Mouse (Mus musculus) layer of hippocampus, postnatal 25 days (tissue): ENCODE data around the gene Slco2a1. TPM values are rescaled to one million over a fixed set of nuclear protein-coding genes. Genes with fewer than 3 reads are reported as not detected.

ENCODE experiments used
- DNase-seq, 2 experiments: peaks; one replicate each; pipeline ENCODE4 v3.0.0; 2022; ENCODE audit warnings: mixed read lengths in 2 of 2, low spot score in 1 of 2; ENCODE audit errors: extremely low spot score in 1 of 2
- total RNA-seq, 2 experiments: library from RNA; stranded (reverse); gene quantifications; 2 replicates each; pipeline ENCODE4 v1.2.3; 2021

The Slco2a1 gene
- total RNA-seq, 2 experiments from 2014 or later: 2.6 to 2.7 TPM

DNA sequence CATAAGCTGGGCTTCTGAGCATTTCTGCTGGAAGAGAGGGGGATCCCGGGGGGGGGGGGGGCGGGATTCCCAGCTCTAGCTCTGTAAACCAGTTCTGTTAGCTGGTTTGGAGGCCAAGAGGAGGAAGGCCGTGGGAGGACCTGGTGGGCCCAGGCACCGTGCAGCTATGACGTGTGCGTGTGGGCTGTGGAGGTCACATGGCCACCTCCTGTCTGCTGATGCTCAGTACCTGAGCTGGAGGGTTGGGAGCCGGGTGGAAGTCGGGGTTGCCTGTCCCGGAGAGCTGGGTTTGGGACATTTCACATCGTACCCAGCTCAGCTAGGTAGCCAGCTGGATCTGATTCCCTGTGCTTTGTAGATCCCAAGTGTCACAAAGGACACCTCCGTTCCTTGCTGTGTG is 124.8 kb downstream of the Slco2a1 start:
- no peak for DNase-seq

- DNase-seq: no peak
Observed at GRCm38 (mm10) chr9:103114326-103114725, 125.8 kb downstream of the Slco2a1 start.

DNA sequence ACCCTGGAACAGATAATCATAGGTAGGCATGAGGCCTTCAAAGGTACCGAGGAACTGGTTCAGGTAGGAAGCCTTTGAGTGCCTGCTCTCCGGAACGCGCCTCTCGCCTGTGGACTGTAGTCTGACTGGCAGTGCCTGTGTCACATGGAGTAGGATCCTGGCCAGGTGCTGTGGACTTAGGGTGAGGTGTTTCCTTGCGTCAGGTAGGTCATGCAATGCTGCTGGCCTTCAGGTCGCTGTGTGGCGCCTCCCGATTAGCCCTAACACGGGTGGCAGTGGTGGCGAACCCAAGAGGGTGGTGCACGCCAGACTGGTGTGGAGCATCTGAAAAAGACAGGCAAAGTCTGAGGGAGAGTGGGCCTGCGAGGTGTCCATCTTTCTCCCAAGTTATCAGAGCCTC is 126.4 kb downstream of the Slco2a1 start:
- DNase-seq: no peak

DNA sequence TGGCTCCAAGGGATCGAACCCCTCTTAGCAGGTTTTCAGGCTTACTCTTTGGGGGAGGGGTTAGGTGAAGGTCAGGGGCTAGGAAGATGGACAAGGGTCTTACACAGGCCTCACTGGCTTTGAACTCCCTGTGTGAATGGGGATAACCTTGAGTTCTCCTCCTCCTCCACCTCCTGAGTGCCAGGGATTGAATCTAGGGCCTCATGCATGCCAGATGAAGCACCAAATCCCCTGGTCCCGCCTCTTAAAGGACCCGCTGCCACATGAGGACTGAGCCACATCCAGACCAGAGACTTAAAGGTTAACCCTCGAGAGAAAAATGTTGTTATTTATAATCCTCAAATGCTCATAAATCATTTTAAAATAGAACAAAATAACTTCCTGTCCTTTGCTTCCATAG is 128.4 kb downstream of the Slco2a1 start:
- no peak for DNase-seq

DNA sequence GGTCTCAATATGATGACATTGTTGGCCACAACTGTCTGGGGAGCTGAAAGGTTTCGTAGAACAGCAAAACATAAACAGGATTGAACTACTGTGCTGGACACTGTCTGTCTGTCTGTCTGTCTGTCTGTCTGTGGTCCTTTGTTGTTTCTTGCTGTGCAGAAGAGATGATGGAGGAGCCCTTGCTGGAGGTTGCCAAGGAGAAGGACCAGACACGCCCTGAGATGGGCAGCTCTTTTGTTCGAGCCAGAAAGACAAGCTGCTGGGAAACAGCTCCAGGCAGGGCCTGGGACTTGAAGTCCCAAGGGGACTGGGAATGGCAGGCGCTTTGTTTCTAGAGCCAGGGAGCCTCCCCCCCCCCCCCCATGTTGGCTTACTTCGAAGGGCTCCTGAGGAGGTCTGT is 129.0 kb downstream of the Slco2a1 start:
- DNase-seq: no peak

DNA sequence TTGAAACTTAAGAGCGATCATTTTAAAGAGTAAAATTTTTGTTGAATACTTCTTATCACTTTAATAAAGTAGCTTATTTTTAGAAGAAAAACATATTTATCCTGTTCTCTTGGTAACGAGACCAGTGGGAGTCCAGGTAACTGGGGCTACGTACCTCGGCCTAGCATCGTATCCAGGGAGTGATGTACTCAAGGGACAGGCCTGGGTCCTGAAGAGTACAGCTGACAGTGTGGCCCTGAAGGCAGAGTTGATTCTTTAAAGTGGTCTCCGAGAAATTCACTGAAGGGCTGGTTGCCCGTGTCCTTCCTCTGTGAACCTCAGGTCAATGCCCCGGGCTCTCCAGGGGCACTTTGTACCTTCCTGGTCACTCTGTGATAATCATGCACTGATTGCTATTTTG is 129.4 kb downstream of the Slco2a1 start:
- no peak for DNase-seq

GRCm38 (mm10) chr9:103118651-103119275 is 130.3 kb downstream of the Slco2a1 start:
- no peak for DNase-seq

DNA sequence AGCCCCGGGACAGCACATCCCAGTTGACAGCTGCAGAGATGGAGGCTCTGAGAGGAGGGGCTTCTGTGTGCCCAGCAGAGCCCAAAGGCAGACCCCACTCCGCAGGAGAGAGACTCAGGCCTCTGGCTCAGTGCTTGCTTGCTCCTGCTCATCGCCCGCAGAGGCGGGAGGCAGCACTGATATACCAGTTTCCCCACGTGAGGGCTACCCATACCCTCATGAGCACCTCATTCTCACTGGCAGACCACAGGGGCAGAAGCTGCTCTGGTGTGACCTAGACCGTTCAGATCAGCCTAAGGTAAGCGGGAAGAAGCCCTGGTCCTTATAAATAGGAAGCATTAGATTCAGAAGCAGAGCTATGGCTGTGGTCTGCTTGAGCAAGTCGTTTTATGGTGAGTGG is 131.3 kb downstream of the Slco2a1 start:
- no peak for DNase-seq

DNA sequence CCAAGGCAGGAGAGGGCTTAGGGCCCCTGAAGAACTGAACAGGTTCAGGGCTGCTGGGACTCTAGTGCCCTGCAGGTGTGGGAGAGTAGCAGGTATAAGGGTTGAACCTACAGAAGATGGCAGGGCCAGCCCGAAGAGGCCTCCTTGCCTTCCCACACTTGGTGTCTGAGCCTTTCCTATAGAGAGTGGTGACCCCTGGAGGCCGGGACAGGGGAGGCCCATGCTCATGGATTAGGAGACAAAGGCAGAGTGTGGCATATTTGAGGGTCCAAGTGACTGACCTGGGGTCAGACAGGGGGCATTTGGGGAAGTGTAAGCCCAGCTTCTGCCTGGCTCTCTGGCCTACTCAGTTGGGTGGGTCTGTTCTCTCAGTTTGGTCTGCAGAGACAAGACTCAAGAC is 131.7 kb downstream of the Slco2a1 start:
- DNase-seq: no peak

- no peak for DNase-seq
Observed at GRCm38 (mm10) chr9:103121546-103121945, 133.0 kb downstream of the Slco2a1 start.

DNA sequence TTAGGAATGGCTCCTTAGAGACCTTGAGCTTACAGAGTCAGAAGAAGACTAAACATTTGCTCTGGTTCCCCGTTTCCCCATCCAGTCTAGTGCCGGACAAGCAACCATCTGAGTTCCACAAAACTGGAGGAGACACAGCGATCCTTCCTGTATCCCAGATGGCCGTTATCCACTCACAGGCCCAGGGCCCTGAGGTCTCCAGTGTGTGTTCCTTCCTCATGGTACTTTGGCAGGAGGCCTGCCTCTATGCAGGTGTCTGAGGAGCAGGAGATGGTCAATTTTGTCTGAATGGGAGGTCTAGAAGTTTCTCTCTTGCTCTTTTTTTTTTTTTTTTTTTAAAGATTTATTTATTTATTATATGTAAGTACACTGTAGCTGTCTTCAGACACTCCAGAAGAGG is 136.2 kb downstream of the Slco2a1 start:
- DNase-seq: no peak

DNA sequence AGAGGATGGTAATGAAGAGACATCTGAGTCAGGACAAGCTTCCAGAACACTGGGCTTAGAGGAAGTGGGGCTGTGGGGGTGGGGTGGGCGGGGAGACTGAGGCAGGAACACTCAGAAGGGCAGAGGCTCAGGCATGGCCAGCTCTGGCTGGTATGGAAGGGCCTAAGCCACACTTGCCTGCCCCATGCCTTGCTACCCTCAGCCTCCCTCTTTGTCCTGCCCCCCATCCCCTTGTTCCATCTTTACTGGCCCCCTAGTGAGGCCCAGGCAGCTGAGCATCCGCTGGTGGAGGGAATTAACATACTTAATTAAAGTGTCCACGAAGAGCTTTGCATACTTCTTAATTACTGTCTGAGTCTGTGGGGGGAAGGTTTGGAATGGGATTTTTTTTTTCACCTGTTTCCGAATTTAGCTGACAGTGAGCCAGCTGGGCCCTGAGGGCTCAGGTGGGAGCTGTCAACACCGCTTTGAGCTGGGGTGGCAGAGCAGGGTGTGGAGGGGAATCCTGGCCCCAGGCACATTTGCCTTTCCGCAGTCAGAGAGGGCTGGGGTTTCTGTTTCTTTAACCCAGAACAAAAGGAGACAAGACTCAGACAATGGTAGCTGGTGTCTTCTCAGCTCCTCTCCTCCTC is 145.1 kb downstream of the Slco2a1 start:
- DNase-seq: no peak

- no peak for DNase-seq
Observed at GRCm38 (mm10) chr9:103134450-103135030, 146.0 kb downstream of the Slco2a1 start.

- DNase-seq: no peak
Observed at GRCm38 (mm10) chr9:103139481-103139880, 151.0 kb downstream of the Slco2a1 start.

DNA sequence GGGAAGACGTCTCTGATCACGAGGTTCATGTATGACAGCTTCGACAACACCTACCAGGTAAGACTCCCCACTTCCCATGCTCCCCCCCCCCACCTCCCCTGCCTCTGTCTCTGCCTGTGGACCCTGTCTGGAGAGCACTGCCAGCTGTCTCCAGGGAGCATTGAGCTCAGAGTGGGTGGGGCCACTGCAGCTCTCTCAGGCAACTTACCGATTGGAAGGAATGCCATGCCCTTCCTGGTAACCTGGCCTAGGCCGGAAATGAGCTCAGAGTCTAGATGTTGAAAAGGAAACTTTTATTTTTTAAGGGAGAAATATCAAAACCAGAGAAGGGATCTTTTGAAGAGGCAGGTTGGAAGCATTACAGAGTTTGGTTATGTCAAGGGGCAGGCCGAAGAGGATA is 151.9 kb downstream of the Slco2a1 start:
- no peak for DNase-seq

DNA sequence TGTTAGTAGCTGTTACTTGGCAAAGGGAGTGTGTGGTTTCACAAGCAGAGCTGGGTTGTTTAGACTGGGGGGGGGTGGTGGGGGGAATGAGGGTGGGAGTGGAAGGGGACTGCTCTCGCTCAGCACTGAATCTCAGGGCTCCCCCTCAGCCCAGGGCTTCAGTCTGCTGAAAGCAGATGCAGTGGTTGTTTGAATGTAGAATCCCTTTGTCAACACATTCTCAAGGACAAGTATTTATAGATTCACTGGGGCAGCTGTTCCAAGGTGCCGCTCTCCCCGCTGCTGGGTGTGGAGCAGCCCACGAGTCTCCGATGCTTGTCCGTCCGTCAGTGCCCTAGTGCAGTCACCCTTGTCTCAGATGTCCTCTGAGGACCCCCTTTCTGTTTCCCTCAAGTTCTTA is 152.8 kb downstream of the Slco2a1 start:
- DNase-seq: no peak

DNA sequence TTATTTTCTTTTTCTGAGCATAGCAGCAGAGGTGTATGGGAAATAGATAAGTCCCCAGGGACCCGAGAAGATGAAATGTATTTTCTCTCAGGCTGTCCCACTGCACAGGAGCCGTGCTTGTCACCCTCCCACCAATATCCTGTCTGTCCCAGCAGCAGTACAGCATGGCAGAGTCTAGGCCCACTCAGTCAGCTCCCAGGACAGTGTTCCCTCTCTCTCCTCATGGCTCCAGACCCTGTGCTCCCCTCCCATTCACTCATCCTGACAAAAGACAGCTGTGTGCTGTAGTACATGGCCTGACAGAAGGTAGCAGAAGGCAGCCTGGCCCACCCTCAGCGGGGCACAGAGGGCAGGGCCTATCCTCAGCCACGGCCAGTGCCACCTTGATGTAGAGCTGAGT is 155.4 kb downstream of the Slco2a1 start:
- no peak for DNase-seq

DNA sequence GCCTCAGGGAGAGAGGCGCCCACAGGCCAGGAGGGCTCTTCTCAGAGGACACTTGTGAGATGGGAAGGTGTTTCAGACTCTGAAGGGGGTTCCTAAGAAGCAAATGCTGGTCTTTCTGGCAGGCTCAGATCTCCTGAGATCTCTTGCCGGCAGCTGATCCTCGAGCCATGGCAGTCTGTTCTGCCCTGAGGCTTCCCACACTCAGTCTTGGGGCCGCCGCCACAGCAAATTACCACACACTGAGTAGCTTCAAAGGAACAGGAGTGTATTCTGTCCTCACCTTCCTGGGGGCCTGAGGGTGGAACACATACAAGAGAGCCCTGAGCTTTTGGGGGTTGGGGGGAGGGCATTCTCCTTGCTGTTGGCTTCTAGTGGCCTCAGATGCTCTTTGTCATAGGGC is 156.8 kb downstream of the Slco2a1 start:
- DNase-seq: no peak
